Mouse (Mus musculus): Measurements from ENCODE around the gene Tpd52l2.

DNA sequence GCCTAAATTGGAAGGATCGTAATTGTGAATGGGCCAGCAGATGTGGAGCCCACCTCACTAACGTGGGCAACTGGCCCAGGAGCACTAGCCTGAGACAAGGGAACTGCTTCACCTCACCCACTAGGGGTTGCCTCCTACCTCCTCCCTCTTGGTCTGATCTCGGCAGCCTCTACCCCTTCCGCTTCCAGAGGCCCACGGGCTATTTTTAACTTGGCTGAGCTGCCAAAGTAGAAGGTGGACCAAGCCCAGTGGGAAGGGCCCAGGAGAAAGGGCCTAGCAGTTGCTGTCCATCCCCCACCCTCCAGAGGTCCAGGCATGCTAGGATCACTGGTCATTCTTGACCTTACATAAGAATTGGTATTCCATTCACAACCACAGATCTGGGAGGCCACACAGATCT lies 25.7 kb upstream of the Tpd52l2 start:
- TF ChIP-seq CTCF (IDR thresholded peaks at IDR 0.05; ENCODE audit: low read depth, low read length): no peak
- no peak for TF ChIP-seq POLR2A (IDR thresholded peaks at IDR 0.05; ENCODE audit: extremely low read depth, insufficient read depth, low read length)

Data from liver, adult 2 months (tissue).